Mouse (Mus musculus): ENCODE measurements at regions not wholly inside any gene's neighbourhood (a gene's known extent, or its start where the extent isn't known, plus 50 kb on each side); places are given as distances from the start of the nearest gene placed in this dataset.
"Not testable (repeated sequence)": the region's sequence is repeated elsewhere in the genome, so short reads cannot be mapped to it uniquely, and the experiment has no call there.

GRCm38 (mm10) chr3:7811301-7811700, 1191.1 kb upstream of the 1700008P02Rik start:
- not testable (repeated sequence) for DNase-seq (ENCODE audit: low spot score in 2 of 2)

- DNase-seq (ENCODE audit: low spot score in 2 of 2) = not testable (repeated sequence)
Measured at GRCm38 (mm10) chr3:7805121-7805520, 1184.9 kb upstream of the 1700008P02Rik start.

- no peak for DNase-seq (ENCODE audit: low spot score in 2 of 2)
Measured at GRCm38 (mm10) chr3:7804209-7804608, 1184.0 kb upstream of the 1700008P02Rik start.

- DNase-seq (ENCODE audit: low spot score in 2 of 2) = no peak
Measured at GRCm38 (mm10) chr3:7799486-7799885, 1179.2 kb upstream of the 1700008P02Rik start.

GRCm38 (mm10) chr3:7787665-7788064, 1167.4 kb upstream of the 1700008P02Rik start:
- DNase-seq (ENCODE audit: low spot score in 2 of 2) = no peak

- no peak for DNase-seq (ENCODE audit: low spot score in 2 of 2)
Measured at GRCm38 (mm10) chr3:7785096-7785495, 1164.9 kb upstream of the 1700008P02Rik start.

- no peak for DNase-seq (ENCODE audit: low spot score in 2 of 2)
Measured at GRCm38 (mm10) chr3:7755445-7755844, 1135.2 kb upstream of the 1700008P02Rik start.

GRCm38 (mm10) chr3:7713741-7714140, 1093.5 kb upstream of the 1700008P02Rik start:
- no peak for DNase-seq (ENCODE audit: low spot score in 2 of 2)

- no peak for DNase-seq (ENCODE audit: low spot score in 2 of 2)
Measured at GRCm38 (mm10) chr3:7713130-7713529, 1092.9 kb upstream of the 1700008P02Rik start.

GRCm38 (mm10) chr3:7712466-7712865, 1092.2 kb upstream of the 1700008P02Rik start:
- DNase-seq (ENCODE audit: low spot score in 2 of 2) = no peak

- DNase-seq (ENCODE audit: low spot score in 2 of 2) = no peak
Measured at GRCm38 (mm10) chr3:7708609-7709008, 1088.4 kb upstream of the 1700008P02Rik start.

GRCm38 (mm10) chr3:7683536-7683935, 1063.3 kb upstream of the 1700008P02Rik start:
- no peak for DNase-seq (ENCODE audit: low spot score in 2 of 2)

GRCm38 (mm10) chr3:7682816-7683215, 1062.6 kb upstream of the 1700008P02Rik start:
- DNase-seq (ENCODE audit: low spot score in 2 of 2) = not testable (repeated sequence)

GRCm38 (mm10) chr3:7682311-7682710, 1062.1 kb upstream of the 1700008P02Rik start:
- no peak for DNase-seq (ENCODE audit: low spot score in 2 of 2)

GRCm38 (mm10) chr3:7669956-7670355, 1049.7 kb upstream of the 1700008P02Rik start:
- DNase-seq (ENCODE audit: low spot score in 2 of 2) = no peak

- DNase-seq (ENCODE audit: low spot score in 2 of 2) = not testable (repeated sequence)
Measured at GRCm38 (mm10) chr3:7667851-7668250, 1047.6 kb upstream of the 1700008P02Rik start.

- DNase-seq (ENCODE audit: low spot score in 2 of 2) = peak; percentile 13 to 33
Measured at GRCm38 (mm10) chr3:7666391-7667142, 1046.3 kb upstream of the 1700008P02Rik start.

Data from urinary bladder, adult 18-20 months (tissue).